Mouse (Mus musculus): ENCODE measurements around the gene Pgpep1. TPM values are rescaled to one million over a fixed set of nuclear protein-coding genes. Genes with fewer than 3 reads are reported as not detected.

The Pgpep1 gene
- total and polyA plus RNA-seq, 3 experiments = 12.3 to 30.0 (median 22.9) TPM

- Histone ChIP-seq H3K4me1 (ENCODE audit: control insufficient read depth in 1 of 2, insufficient read depth in 2 of 2) (peaks cover 4 to 29% of the 10 kb centered on the region in 2 experiments; a peak in 3 of 4 replicates), H3K27ac (ENCODE audit: insufficient read depth, low read depth) (no peak overlapping the region), H3K9ac (ENCODE audit: insufficient read depth, low read depth) (no peak overlapping the region), H3K4me2 (ENCODE audit: insufficient read depth, low read depth, poor library complexity, severe bottlenecking) (no peak overlapping the region), H3K4me3 (replicated peaks in 1 of 3; ENCODE audit: low read depth in 2 of 3, low read length in 2 of 3, poor library complexity in 1 of 3) (no peak overlapping the region), H3K27me3 (replicated peaks) (peaks cover 1% of the 10 kb centered on the region), H3K9me3 (replicated peaks; ENCODE audit: low read length) (peaks cover 4% of the 10 kb centered on the region), H3K36me3 (replicated peaks in 1 of 2; ENCODE audit: control insufficient read depth in 1 of 2, insufficient read depth in 1 of 2, low read length in 1 of 2) (no peaks in the 10 kb centered on the region), H3K79me2 (replicated peaks; ENCODE audit: control insufficient read depth, extremely low read depth, insufficient read depth, poor library complexity, severe bottlenecking) (no peaks in the 10 kb centered on the region)
- no peak for DNase-seq (ENCODE audit: extremely low read depth)
- dilution Hi-C loops (cut with MboI; ENCODE audit: extremely low pct_ligation_motif_present, extremely low pct_unique_long_range_greater_than_20kb, low sequenced_read_pairs) (no loop called here), in situ Hi-C loops (cut with MboI; ENCODE audit: low pct_ligation_motif_present, low pct_unique_long_range_greater_than_20kb, low sequenced_read_pairs) (loop anchor here (10.0 kb wide), 1 partner anchor 50 kb away; the partner anchor contains the start of gene Gm3336)
- TF ChIP-seq CHD1 (IDR thresholded peaks at IDR 0.05; ENCODE audit: low read depth, low read length) = no peak
- no peak for TF ChIP-seq BHLHE40 (IDR thresholded peaks at IDR 0.05; ENCODE audit: low read depth, low read length)
- no peak for TF ChIP-seq MEF2A (IDR thresholded peaks at IDR 0.05; ENCODE audit: borderline replicate concordance, low read depth, low read length)
- TF ChIP-seq USF2 (conservative IDR thresholded peaks at IDR 0.05; ENCODE audit: low read depth, low read length) = no peak
- no peak for TF ChIP-seq IRF4 (IDR thresholded peaks at IDR 0.05; ENCODE audit: low read depth, low read length)
- TF ChIP-seq TBP (conservative IDR thresholded peaks at IDR 0.05; ENCODE audit: low read depth, low read length) = no peak
- no peak for TF ChIP-seq POLR2A (IDR thresholded peaks at IDR 0.05; ENCODE audit: low read depth, low read length)
- TF ChIP-seq E2F4 (IDR thresholded peaks at IDR 0.05; ENCODE audit: insufficient replicate concordance, low read depth, low read length) = no peak
- TF ChIP-seq ETS1 (conservative IDR thresholded peaks at IDR 0.05; ENCODE audit: low read depth, low read length) = no peak
- TF ChIP-seq MAZ (IDR thresholded peaks at IDR 0.05; ENCODE audit: low read depth, low read length) = no peak
- no peak for TF ChIP-seq GABPA (IDR thresholded peaks at IDR 0.05; ENCODE audit: insufficient replicate concordance, low read depth, low read length)
- TF ChIP-seq MXI1 (IDR thresholded peaks at IDR 0.05; ENCODE audit: low read depth, low read length) = no peak
- TF ChIP-seq JUND (conservative IDR thresholded peaks at IDR 0.05; ENCODE audit: low read depth, low read length) = no peak
- no peak for TF ChIP-seq ZMIZ1 (IDR thresholded peaks at IDR 0.05; ENCODE audit: low read depth, low read length)
Observed at GRCm38 (mm10) chr8:70664631-70665030, 4.4 kb upstream of the Pgpep1 start.

GRCm38 (mm10) chr8:70663691-70664090 is 3.5 kb upstream of the Pgpep1 start:
- no peak overlapping the region for H3K4me3 ChIP-seq (replicated peaks in 1 of 3; ENCODE audit: low read depth in 2 of 3, low read length in 2 of 3, poor library complexity in 1 of 3)

More at GRCm38 (mm10) chr8:70663691-70664090, 3.5 kb upstream of the Pgpep1 start:
- DNase-seq (ENCODE audit: extremely low read depth) = no peak
- H3K79me2 ChIP-seq (replicated peaks; ENCODE audit: control insufficient read depth, extremely low read depth, insufficient read depth, poor library complexity, severe bottlenecking) = 0 out of 2 replicates have a peak, but pooled peaks cover 2% of the 10 kb centered on the region
- TF ChIP-seq CTCF (conservative IDR thresholded peaks at IDR 0.05 in 1 of 2, IDR thresholded peaks at IDR 0.05 in 1 of 2; ENCODE audit: low read depth in 2 of 2, low read length in 2 of 2) = no peak
- no peak for TF ChIP-seq ZNF384 (IDR thresholded peaks at IDR 0.05; ENCODE audit: low read depth, low read length)
- TF ChIP-seq MAFK (IDR thresholded peaks at IDR 0.05; ENCODE audit: insufficient replicate concordance, low read length) = no peak
- no peak for TF ChIP-seq EP300 (IDR thresholded peaks at IDR 0.05; ENCODE audit: low read length)
- no peak for TF ChIP-seq JUN (IDR thresholded peaks at IDR 0.05; ENCODE audit: insufficient read depth, low read depth, low read length)
- no peak for TF ChIP-seq BHLHE40 (IDR thresholded peaks at IDR 0.05; ENCODE audit: low read depth, low read length)
- dilution Hi-C loops (cut with MboI; ENCODE audit: extremely low pct_ligation_motif_present, extremely low pct_unique_long_range_greater_than_20kb, low sequenced_read_pairs) (no loop called here), in situ Hi-C loops (cut with MboI; ENCODE audit: low pct_ligation_motif_present, low pct_unique_long_range_greater_than_20kb, low sequenced_read_pairs) (loop anchor here (10.0 kb wide), 1 partner anchor 51 kb away; the partner anchor contains the start of gene Gm3336)
- H3K27ac ChIP-seq (ENCODE audit: insufficient read depth, low read depth) = no peak overlapping the region
- peaks cover 4% of the 10 kb centered on the region for H3K9me3 ChIP-seq (replicated peaks; ENCODE audit: low read length)
- H3K4me2 ChIP-seq (ENCODE audit: insufficient read depth, low read depth, poor library complexity, severe bottlenecking) = no peak overlapping the region
- peaks cover 1% of the 10 kb centered on the region for H3K27me3 ChIP-seq (replicated peaks)
- no peak overlapping the region for H3K9ac ChIP-seq (ENCODE audit: insufficient read depth, low read depth)
- peaks cover 4 to 32% of the 10 kb centered on the region in 2 experiments for H3K4me1 ChIP-seq (ENCODE audit: control insufficient read depth in 1 of 2, insufficient read depth in 2 of 2)
- H3K36me3 ChIP-seq (replicated peaks in 1 of 2; ENCODE audit: control insufficient read depth in 1 of 2, insufficient read depth in 1 of 2, low read length in 1 of 2) = no peaks in the 10 kb centered on the region
